Mouse (Mus musculus) erythroblast, embryonic 14.5 days (primary cell): ENCODE data around the gene Fmod. TPM values are rescaled to one million over a fixed set of nuclear protein-coding genes. Genes with fewer than 3 reads are reported as not detected.

Experiments
- H3K27me3 ChIP-seq: 2 replicates; pipeline ENCODE4 v1.6.1; 2012; ENCODE audit warnings: inconsistent platforms; ENCODE audit not compliant: control insufficient read depth
- H3K36me3 ChIP-seq: 2 replicates; pipeline ENCODE4 v1.6.1; 2012; ENCODE audit warnings: mild to moderate bottlenecking, inconsistent platforms; ENCODE audit not compliant: control insufficient read depth
- H3K4me1 ChIP-seq: 2 replicates; pipeline ENCODE4 v1.6.1; 2012; ENCODE audit warnings: inconsistent platforms; ENCODE audit not compliant: control insufficient read depth
- H3K4me3 ChIP-seq: replicated peaks from 2 replicates; pipeline ENCODE3; 2012; ENCODE audit warnings: moderate library complexity, mild to moderate bottlenecking, inconsistent platforms
- H3K9me3 ChIP-seq: 2 replicates; pipeline ENCODE4 v1.6.1; 2012; ENCODE audit warnings: low read length, inconsistent platforms, mixed read lengths; ENCODE audit not compliant: control insufficient read depth
- GATA1 ChIP-seq: IDR thresholded peaks from 2 replicates; pipeline ENCODE4 v1.6.1; 2012; ENCODE audit warnings: low read length, inconsistent platforms, mixed read lengths
- TAL1 ChIP-seq: IDR thresholded peaks from 3 replicates; pipeline ENCODE4 v1.6.1; 2012; ENCODE audit warnings: low read length, inconsistent platforms, mixed read lengths
- polyA plus RNA-seq: library from polyadenylated mRNA; stranded (reverse); fragments of >175 nt; gene quantifications from 2 replicates; pipeline ENCODE4 v1.2.3, GENCODE M21; 2012

The Fmod gene
- not detected in 2 replicates for polyA plus RNA-seq

DNA sequence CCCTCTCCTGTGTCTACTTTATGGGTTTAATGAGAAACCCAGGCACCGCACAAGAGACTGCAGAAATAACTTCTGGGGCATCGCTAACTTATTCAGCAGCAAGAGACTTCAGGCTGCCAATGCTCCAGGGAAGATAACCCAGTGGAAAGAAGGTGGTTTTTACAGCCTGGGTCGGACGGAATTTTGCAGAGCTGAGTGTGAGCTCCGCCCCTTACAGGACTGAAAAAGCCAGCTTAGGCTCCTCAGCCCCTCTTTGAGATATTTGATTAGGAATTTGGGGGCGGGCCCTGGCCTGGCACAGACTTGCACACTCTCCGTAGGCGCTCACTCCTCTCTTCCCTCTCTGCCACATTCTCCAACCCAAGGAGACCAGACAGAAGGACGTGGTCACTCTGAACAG lies at the start of gene Fmod:
TSS of gene Fmod (plus strand) at position 83 of the 400 bp plus-strand sequence.
- Histone ChIP-seq H3K9me3 (no peaks in the 10 kb centered on the region), H3K4me1 (no peaks in the 10 kb centered on the region), H3K4me3 (no peak within 1 kb of the TSS), H3K36me3 (no peaks in the 10 kb centered on the region), H3K27me3 (no peaks in the 10 kb centered on the region; the same call in 1 of the 2 replicates)
- TF ChIP-seq GATA1 (no peak), TAL1 (no peak)

DNA sequence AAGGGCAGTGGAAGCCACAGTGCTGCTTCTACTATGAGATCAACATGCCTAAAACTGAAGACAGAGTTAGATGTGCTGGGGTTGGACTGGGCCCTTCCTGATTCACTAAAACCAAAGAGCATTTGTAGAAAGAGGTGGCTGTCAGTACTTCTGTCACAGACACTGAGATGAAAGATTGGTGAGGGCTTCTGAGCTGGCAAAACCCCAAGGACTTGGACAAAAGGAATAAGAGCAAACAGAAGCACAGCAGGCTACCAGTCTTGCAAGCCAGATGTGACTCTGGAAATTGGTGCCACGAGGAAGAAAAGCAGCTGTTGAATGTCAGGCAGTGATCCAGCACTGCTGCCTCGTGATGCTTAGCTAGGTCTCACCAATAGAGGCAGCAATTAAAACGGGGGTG lies 48.2 kb upstream of the Fmod start:
- Histone ChIP-seq H3K36me3 (no peaks in the 10 kb centered on the region), H3K4me1 (no peaks in the 10 kb centered on the region), H3K27me3 (no peaks in the 10 kb centered on the region), H3K4me3 (no peak overlapping the region), H3K9me3 (no peaks in the 10 kb centered on the region)
- TF ChIP-seq TAL1 (no peak), GATA1 (no peak)

DNA sequence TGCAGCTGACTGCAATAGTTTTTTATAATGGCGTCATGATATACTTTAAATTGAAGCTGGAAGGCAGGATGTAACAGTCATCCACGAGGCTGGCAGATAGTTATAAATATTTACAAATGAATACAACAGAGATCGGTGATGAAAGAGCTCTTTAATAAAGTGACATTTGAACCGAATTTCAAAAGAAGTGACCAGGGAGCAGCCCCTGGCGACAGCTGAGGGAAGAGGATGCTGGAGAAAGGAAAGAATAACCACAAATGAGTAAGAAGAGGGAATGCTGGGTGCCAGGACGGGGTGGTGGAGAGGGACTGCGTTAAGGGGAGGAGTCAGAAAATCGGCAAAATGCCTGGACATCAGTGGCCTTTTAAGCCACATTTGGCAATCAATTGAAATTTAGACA lies 45.8 kb upstream of the Fmod start:
- Histone ChIP-seq H3K27me3 (no peaks in the 10 kb centered on the region), H3K36me3 (no peaks in the 10 kb centered on the region), H3K4me1 (no peaks in the 10 kb centered on the region), H3K4me3 (no peak overlapping the region), H3K9me3 (no peaks in the 10 kb centered on the region)
- TF ChIP-seq TAL1 (no peak), GATA1 (no peak)

DNA sequence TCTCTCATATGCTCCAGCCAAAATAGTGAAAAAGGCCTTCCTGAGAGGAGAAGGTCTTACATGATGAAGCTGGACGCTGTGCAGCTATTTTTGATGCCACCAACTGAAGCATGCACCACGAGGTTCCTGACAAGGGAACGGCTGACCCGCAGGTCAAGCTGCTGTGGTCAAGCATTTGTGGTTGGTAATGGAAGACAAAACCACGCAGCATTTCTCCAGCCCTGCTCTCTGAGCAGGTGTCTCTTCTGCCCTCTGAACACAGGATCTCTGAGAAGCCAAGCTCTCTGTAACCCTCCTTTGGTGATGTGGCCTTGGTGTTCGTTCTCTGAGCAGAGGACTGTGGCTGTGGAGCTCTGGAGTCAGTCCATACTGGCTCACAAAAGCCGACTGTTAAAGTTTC lies 31.6 kb upstream of the Fmod start:
- Histone ChIP-seq H3K27me3 (no peaks in the 10 kb centered on the region), H3K36me3 (no peaks in the 10 kb centered on the region), H3K4me3 (no peak overlapping the region), H3K9me3 (no peaks in the 10 kb centered on the region), H3K4me1 (no peaks in the 10 kb centered on the region)
- TF ChIP-seq GATA1 (no peak), TAL1 (no peak)

DNA sequence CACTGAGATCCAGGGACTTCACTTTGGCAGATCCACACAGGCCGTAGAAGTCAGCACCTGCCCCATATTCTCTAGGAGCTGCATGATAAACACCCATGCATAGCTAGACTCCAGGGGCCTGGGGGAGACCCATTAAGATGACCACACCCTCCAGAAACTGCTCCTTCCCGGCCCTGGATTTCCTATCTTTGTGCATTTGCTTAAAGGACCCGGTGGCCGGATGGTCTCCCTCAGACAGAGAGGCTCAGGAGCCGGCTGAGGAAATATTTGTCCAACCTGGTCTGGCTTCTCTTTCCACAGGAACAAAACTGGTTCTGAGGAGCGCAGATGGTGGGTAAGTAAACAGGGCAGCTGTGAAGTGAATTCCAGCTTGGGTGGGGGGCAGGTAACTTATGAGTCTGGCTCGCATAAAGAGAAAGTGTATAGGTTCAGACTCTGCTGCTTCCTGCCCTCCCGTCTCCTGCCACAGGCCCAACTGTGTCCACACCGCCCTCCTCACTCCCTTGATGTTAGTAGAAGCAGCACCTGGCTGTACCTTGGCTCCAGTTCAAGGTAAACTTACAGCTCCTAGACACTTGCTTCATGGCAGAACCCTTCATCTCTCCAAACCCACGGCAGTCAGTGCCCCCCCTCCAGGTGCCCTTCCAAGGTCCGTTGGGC lies 30.8 kb upstream of the Fmod start:
- no peaks in the 10 kb centered on the region for H3K36me3 ChIP-seq
- no peaks in the 10 kb centered on the region for H3K4me1 ChIP-seq
- H3K9me3 ChIP-seq = no peaks in the 10 kb centered on the region
- H3K27me3 ChIP-seq = no peaks in the 10 kb centered on the region
- TF ChIP-seq TAL1 = no peak
- no peak overlapping the region for H3K4me3 ChIP-seq

DNA sequence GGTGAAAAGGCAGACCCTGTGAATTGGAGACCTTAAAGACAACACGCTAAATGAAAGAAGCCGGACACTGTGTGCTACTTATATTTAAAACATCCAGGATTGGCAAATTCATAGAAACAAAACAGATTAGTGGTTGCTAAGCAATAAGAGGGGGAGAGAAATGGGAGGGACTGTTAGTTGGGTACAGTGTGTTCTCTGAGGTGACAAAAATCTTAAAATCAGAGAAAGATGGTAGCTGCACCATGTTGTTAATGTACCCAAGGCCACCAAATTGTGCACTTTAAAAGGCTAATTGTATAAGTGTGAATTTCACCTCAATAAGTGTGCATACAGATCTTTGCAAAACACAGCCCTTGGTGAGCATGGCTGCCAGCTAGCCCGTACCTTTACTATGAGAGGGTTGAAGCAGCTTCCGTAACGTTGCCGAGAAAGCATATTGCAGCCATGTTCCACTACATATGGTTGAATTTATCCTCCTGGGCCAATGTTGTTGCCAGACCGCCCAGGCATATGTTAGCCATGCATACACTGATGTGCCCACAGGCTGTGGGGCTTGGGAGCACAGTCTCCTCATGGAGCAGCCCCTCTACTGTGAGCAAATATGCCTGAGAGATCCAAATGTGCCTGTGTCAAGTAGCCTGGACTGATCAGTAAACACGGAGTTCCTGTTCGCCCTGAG lies 12.6 kb upstream of the Fmod start:
- Histone ChIP-seq H3K36me3 (no peaks in the 10 kb centered on the region), H3K27me3 (no peaks in the 10 kb centered on the region), H3K4me3 (no peak overlapping the region), H3K4me1 (no peaks in the 10 kb centered on the region), H3K9me3 (no peaks in the 10 kb centered on the region)
- TF ChIP-seq GATA1 (no peak), TAL1 (no peak)

DNA sequence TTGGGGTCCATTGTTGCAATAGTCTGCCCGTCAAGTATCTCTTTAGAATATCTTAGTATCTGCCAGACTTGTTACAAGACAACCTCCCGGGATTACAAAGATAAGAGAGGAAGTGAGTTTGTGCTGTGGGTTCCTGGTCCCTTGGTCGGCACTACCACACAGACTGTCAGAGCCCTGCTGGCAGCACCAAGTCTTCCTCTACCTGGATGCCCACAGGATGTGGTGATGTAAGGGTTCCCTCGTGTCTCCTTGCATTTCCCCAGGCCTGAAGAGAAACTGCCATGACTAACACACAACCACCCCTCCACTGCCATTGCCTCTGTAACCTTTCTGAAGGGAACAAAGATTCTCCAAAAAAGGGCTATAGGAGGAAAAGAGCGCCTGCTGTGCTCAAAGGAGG lies 11.1 kb upstream of the Fmod start:
- no peak overlapping the region for H3K4me3 ChIP-seq
- TF ChIP-seq GATA1 = no peak
- no peak for TF ChIP-seq TAL1
- no peaks in the 10 kb centered on the region for H3K36me3 ChIP-seq
- no peaks in the 10 kb centered on the region for H3K9me3 ChIP-seq
- no peaks in the 10 kb centered on the region for H3K4me1 ChIP-seq
- no peaks in the 10 kb centered on the region for H3K27me3 ChIP-seq

DNA sequence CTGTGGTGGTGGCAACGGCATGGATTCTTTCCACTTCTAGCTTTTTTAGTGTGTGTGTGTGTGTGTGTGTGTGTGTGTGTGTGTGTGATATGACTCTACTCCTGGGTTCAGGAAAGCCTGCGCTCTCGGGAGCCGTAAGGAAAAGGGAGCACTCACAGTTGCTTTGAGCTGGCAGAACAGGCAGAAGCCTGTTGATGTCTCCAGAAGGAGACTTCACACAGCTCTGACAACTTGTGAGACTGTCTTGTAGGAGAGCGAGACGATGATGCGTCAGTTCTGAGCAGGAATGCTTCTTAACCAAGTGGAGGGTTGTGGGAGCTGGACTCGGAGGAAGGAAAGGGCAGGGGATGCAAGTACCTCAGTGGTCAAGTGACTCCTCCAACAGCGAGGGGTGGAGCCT lies 10.3 kb upstream of the Fmod start:
- no peaks in the 10 kb centered on the region for H3K27me3 ChIP-seq
- H3K36me3 ChIP-seq = no peaks in the 10 kb centered on the region
- TF ChIP-seq GATA1 (no peak), TAL1 (no peak)

DNA sequence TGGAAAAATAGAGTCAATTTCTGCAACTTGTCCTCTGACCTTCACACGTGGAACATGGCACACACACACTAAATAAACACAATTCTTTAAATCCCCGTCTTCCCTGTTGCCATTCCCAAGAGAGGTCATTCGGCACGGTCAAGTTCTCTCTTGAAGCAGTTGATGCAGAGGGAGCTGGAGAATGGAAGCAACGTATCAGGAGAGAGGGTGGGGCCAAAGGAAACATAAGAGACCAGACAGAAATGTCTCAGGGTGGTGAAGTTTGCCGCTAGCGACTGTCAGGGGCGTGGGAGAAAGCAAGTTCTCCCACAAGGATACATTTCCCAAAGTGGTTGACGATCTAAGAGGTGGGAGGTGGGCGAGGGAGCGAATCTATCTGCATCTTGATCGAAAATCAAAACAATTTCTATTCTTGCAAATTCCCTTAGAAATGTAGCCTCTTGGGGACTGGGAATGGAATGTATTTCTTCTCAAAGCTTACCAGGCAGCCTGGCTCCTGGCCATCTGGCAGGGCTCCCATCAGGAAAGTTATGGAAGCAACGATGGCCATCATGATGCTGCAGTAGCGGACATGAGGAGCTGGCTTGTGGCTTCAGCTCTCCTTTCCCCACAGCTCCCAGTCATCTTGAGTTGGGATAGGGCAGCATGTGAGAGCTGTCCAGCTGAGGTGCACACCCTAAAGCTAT lies 8.8 kb upstream of the Fmod start:
- H3K27me3 ChIP-seq = no peaks in the 10 kb centered on the region
- TF ChIP-seq TAL1 (no peak), GATA1 (no peak)
- no peak overlapping the region for H3K4me3 ChIP-seq
- H3K4me1 ChIP-seq = no peaks in the 10 kb centered on the region
- H3K9me3 ChIP-seq = no peaks in the 10 kb centered on the region
- H3K36me3 ChIP-seq = no peaks in the 10 kb centered on the region

More for the DNA sequence above, 10.3 kb upstream of the Fmod start:
- Histone ChIP-seq H3K4me1 (no peaks in the 10 kb centered on the region), H3K4me3 (no peak overlapping the region), H3K9me3 (no peaks in the 10 kb centered on the region)
